Mouse (Mus musculus) olfactory bulb, adult 2 months (tissue): ENCODE data around the gene Rtf2.

ENCODE experiments used
- CTCF ChIP-seq: fragments of 200-500 bp; IDR thresholded peaks from 2 replicates; pipeline ENCODE4 v1.5.1; 2012; ENCODE audit warnings: low read depth, mild to moderate bottlenecking, low read length, moderate library complexity; ENCODE audit not compliant: insufficient read depth
- POLR2A ChIP-seq: fragments of 200-500 bp; IDR thresholded peaks from 2 replicates; pipeline ENCODE4 v1.6.1; 2012; ENCODE audit warnings: mild to moderate bottlenecking, low read depth, low read length, moderate library complexity; ENCODE audit not compliant: insufficient read depth

- TF ChIP-seq CTCF (no peak), POLR2A (no peak)
These were observed 76.1 kb downstream of the Rtf2 start for GRCm38 (mm10) chr2:172516407-172516992.
